Mouse (Mus musculus) spleen, postnatal 4 days (tissue): ENCODE results near the gene Klhl3.
"Not testable (repeated sequence)": the region's sequence is repeated elsewhere in the genome, so short reads cannot be mapped to it uniquely, and the experiment has no call there.

Experiments used
- DNase-seq, 2 experiments: peaks; one replicate each; pipeline ENCODE4 v3.0.0; 2022; ENCODE audit warnings: low spot score in 2 of 2

The Klhl3 gene

GRCm38 (mm10) chr13:58113061-58113900 is at the start of gene Klhl3:
Gene Klhl3 (minus strand): TSS chr13:58113592.
- DNase-seq, result peak; percentile 42 to 76

- no peak for DNase-seq
These were observed 47.4 kb upstream of the Klhl3 start for GRCm38 (mm10) chr13:58160761-58161160.

- DNase-seq, result peak; percentile 89 to 96
These were observed 44.9 kb upstream of the Klhl3 start for GRCm38 (mm10) chr13:58158099-58158912.

- DNase-seq, result peak; percentile 85 to 92
These were observed 44.2 kb upstream of the Klhl3 start, which contains the start of gene Idnk for GRCm38 (mm10) chr13:58157447-58158098. Gene Idnk (plus strand): TSS chr13:58157649.

GRCm38 (mm10) chr13:58157036-58157435 is 43.6 kb upstream of the Klhl3 start:
- no peak for DNase-seq

- no peak for DNase-seq
These were observed 42.6 kb upstream of the Klhl3 start for GRCm38 (mm10) chr13:58156031-58156430.

- DNase-seq, result no peak
These were observed 37.0 kb upstream of the Klhl3 start for GRCm38 (mm10) chr13:58150442-58150841.

- DNase-seq, result no peak
These were observed 36.2 kb upstream of the Klhl3 start for GRCm38 (mm10) chr13:58149629-58150028.

GRCm38 (mm10) chr13:58149033-58149558 is 35.7 kb upstream of the Klhl3 start:
- no peak for DNase-seq

GRCm38 (mm10) chr13:58148256-58148831 is 35.0 kb upstream of the Klhl3 start:
- peak in 1 of 2 experiments; percentile 60 for DNase-seq

- no peak for DNase-seq
These were observed 34.4 kb upstream of the Klhl3 start for GRCm38 (mm10) chr13:58147760-58148159.

- DNase-seq, result not testable (repeated sequence)
These were observed 33.2 kb upstream of the Klhl3 start for GRCm38 (mm10) chr13:58146603-58147002.

GRCm38 (mm10) chr13:58131692-58132091 is 18.3 kb upstream of the Klhl3 start:
- no peak for DNase-seq

- no peak for DNase-seq
These were observed 16.4 kb upstream of the Klhl3 start for GRCm38 (mm10) chr13:58129687-58130246.

GRCm38 (mm10) chr13:58128768-58129671 is 15.6 kb upstream of the Klhl3 start:
- peak; percentile 95 to 96 for DNase-seq

- DNase-seq, result peak; percentile 96 to 99
These were observed 15.0 kb upstream of the Klhl3 start, which contains the start of gene Hnrnpa0 for GRCm38 (mm10) chr13:58128396-58128767. Gene Hnrnpa0 (minus strand): TSS chr13:58128556.

- DNase-seq, result peak; percentile 55 to 86
These were observed 14.5 kb upstream of the Klhl3 start for GRCm38 (mm10) chr13:58127766-58128361.

GRCm38 (mm10) chr13:58126862-58127765 is 13.7 kb upstream of the Klhl3 start:
- peak; percentile 52 to 68 for DNase-seq
